8 mouse cellular contexts compared by ENCODE assay signal in the genomic region with DNA sequence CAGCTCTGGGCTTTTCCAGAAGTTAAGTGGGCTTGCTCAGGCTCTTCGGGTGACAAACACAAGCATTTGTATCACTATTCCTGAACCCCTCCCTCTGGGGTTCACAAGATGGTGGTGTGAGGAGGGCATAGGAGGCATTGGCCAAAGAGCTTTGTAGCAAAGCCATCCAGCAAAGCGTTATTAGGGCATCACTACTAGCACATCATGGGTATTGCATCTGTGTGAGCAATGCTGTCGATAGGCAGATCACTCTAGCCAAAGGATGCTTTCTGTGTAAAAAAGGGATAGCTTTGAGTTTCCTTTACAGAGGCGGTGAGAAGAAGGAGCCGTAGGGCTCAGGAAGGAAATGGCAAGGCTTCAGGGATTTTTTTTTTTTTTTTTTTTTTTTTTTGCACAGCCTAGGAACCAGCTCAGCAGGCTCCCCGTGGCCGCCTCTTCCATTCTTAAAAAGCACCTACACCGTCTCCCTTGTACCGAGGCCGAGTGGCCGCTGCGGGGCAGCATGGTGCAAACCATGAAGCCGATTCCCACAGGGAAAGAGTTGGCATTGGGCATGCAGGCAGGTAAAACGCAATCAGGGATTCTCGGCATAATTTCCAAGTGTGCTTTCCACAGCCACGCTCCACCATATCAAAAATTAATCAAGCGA. TPM values are rescaled to one million over a fixed set of nuclear protein-coding genes. Genes with fewer than 3 reads are reported as not detected.
DNase-seq lines count a peak whose midpoint lies in the region; ATAC-seq and TF ChIP-seq lines count a peak whose summit lies in the region.

No protein-coding gene starts in this region.

- ATAC-seq in megakaryocyte, adult 5-6 weeks (ENCODE audit: poor library complexity, severe bottlenecking) = no peak
- ATAC-seq in intestine, embryonic 16.5 days = peak; percentile 68
- peak; percentile 89 for ATAC-seq in stomach, postnatal 0 days (ENCODE audit: low FRiP score, low TSS enrichment)

- H3K4me1 ChIP-seq in megakaryocyte, embryonic 14.5 days = peaks cover 16% of the 10 kb centered on the region
- no peaks in the 10 kb centered on the region for H3K4me1 ChIP-seq in intestine, embryonic 16.5 days (ENCODE audit: control insufficient read depth, insufficient read depth, low read length)
- H3K4me1 ChIP-seq in midbrain, embryonic 10.5 days = peaks cover 14% of the 10 kb centered on the region
- no peaks in the 10 kb centered on the region for H3K4me1 ChIP-seq in stomach, postnatal 0 days (replicated peaks; ENCODE audit: control insufficient read depth, insufficient read depth)

- H3K27me3 ChIP-seq in megakaryocyte, embryonic 14.5 days (replicated peaks) = peaks cover 37% of the 10 kb centered on the region
- no peaks in the 10 kb centered on the region for H3K27me3 ChIP-seq in intestine, embryonic 16.5 days (replicated peaks; ENCODE audit: control insufficient read depth, insufficient read depth, low read length)
- peaks cover 43% of the 10 kb centered on the region for H3K27me3 ChIP-seq in midbrain, embryonic 10.5 days (ENCODE audit: low read depth, poor library complexity, severe bottlenecking)
- no peaks in the 10 kb centered on the region; the same call in 1 of the 2 replicates for H3K27me3 ChIP-seq in stomach, postnatal 0 days (ENCODE audit: control insufficient read depth, insufficient read depth, low read length)

- H3K4me2 ChIP-seq in intestine, embryonic 16.5 days (ENCODE audit: low read depth, low read length) = no peak overlapping the region
- H3K4me2 ChIP-seq in stomach, postnatal 0 days (replicated peaks; ENCODE audit: low read depth) = 0 out of 2 replicates have a peak overlapping the region, but pooled peaks have one; percentile 9

- no peaks in the 10 kb centered on the region for H3K36me3 ChIP-seq in megakaryocyte, embryonic 14.5 days (replicated peaks; ENCODE audit: low read length)
- no peaks in the 10 kb centered on the region for H3K36me3 ChIP-seq in intestine, embryonic 16.5 days (ENCODE audit: control insufficient read depth, insufficient read depth, low read length)
- no peaks in the 10 kb centered on the region for H3K36me3 ChIP-seq in midbrain, embryonic 10.5 days
- no peaks in the 10 kb centered on the region for H3K36me3 ChIP-seq in stomach, postnatal 0 days (ENCODE audit: control insufficient read depth, insufficient read depth, low read length)

- H3K9me3 ChIP-seq in megakaryocyte, embryonic 14.5 days = no peaks in the 10 kb centered on the region
- no peaks in the 10 kb centered on the region for H3K9me3 ChIP-seq in intestine, embryonic 16.5 days (ENCODE audit: control insufficient read depth, low read length)
- no peaks in the 10 kb centered on the region for H3K9me3 ChIP-seq in midbrain, embryonic 10.5 days (replicated peaks)
- H3K9me3 ChIP-seq in stomach, postnatal 0 days (ENCODE audit: control insufficient read depth, low read length) = no peaks in the 10 kb centered on the region

- peak; percentile 86 for TF ChIP-seq CTCF in stomach, postnatal 0 days (IDR thresholded peaks at IDR 0.05; ENCODE audit: low read depth)

- peak; percentile 84 for DNase-seq in embryo, embryonic 10.5 days (ENCODE audit: low spot score)
- DNase-seq in gastrocnemius, postnatal 14 days = peak; percentile 74
- DNase-seq in left cerebral cortex, adult 9 months (ENCODE audit: low spot score in 2 of 2) = peak; percentile 52 to 91
- peak; percentile 67 for DNase-seq in midbrain, embryonic 10.5 days (ENCODE audit: low spot score)
- peak; percentile 88 for DNase-seq in stomach, postnatal 0 days (ENCODE audit: low spot score)

- no peak overlapping the region for H3K9ac ChIP-seq in intestine, embryonic 16.5 days (ENCODE audit: low read depth, low read length)
- no peak overlapping the region for H3K9ac ChIP-seq in stomach, postnatal 0 days (ENCODE audit: low read length)

- 13% methylated on average over 17 of the region's 17 CpGs for WGBS in intestine, embryonic 16.5 days
- WGBS in midbrain, embryonic 10.5 days = 14% methylated on average over 17 of the region's 17 CpGs
- WGBS in stomach, postnatal 0 days = 11% methylated on average over 17 of the region's 17 CpGs

- H3K27ac ChIP-seq in intestine, embryonic 16.5 days (ENCODE audit: low read length) = no peak overlapping the region
- no peak overlapping the region for H3K27ac ChIP-seq in midbrain, embryonic 10.5 days (replicated peaks)
- H3K27ac ChIP-seq in stomach, postnatal 0 days (replicated peaks) = no peak overlapping the region

- TF ChIP-seq EP300 in stomach, postnatal 0 days (optimal IDR thresholded peaks at IDR 0.05) = no peak

- peak overlapping the region; percentile 5 for H3K4me3 ChIP-seq in megakaryocyte, embryonic 14.5 days (replicated peaks)
- H3K4me3 ChIP-seq in intestine, embryonic 16.5 days (ENCODE audit: low read length) = no peak overlapping the region
- no peak overlapping the region for H3K4me3 ChIP-seq in midbrain, embryonic 10.5 days
- no peak overlapping the region for H3K4me3 ChIP-seq in stomach, postnatal 0 days (ENCODE audit: low read depth, low read length)

- intact Hi-C loops in gastrocnemius, postnatal 14 days (cut with DNase I; ENCODE audit: low total_unique reads) = no loop called here

RNA-seq across cellular contexts. Expression of gene Tril, which starts 26.2 kb away (rescaled TPM):
- not detected in 2 replicates for polyA plus RNA-seq in megakaryocyte, embryonic 14.5 days (2012; ENCODE audit: insufficient read depth, low replicate concordance)
- not detected in 2 replicates for total RNA-seq in megakaryocyte, adult 5-6 weeks (2015)
- total RNA-seq in megakaryocyte, adult 5-6 weeks (2017) = not detected in 2 replicates
- 10 to 100 TPM; 10.8 to 12.3 TPM for total RNA-seq in gastrocnemius, postnatal 14 days (2021)
- polyA plus RNA-seq in intestine, embryonic 16.5 days (2015; fragmentation: Nextera tagmentation; extraction: Ambion mirVana) = 10.2 and 11.2 TPM in 2 replicates
- 32.7 and 35.2 TPM in 2 replicates for polyA plus RNA-seq in midbrain, embryonic 10.5 days (2016; fragmentation: Nextera tagmentation; extraction: Ambion mirVana)
- 6.8 and 7.4 TPM in 2 replicates for polyA plus RNA-seq in stomach, postnatal 0 days (2015; fragmentation: Nextera tagmentation; extraction: Ambion mirVana)
